Mouse (Mus musculus) erythroblast, embryonic 14.5 days (primary cell): ENCODE measurements around the gene Prss48. TPM values are rescaled to one million over a fixed set of nuclear protein-coding genes. Genes with fewer than 3 reads are reported as not detected.

ENCODE experiments used
- H3K27me3 ChIP-seq: 2 replicates; pipeline ENCODE4 v1.6.1; 2012; ENCODE audit warnings: inconsistent platforms; ENCODE audit not compliant: control insufficient read depth
- H3K36me3 ChIP-seq: 2 replicates; pipeline ENCODE4 v1.6.1; 2012; ENCODE audit warnings: mild to moderate bottlenecking, inconsistent platforms; ENCODE audit not compliant: control insufficient read depth
- H3K4me1 ChIP-seq: 2 replicates; pipeline ENCODE4 v1.6.1; 2012; ENCODE audit warnings: inconsistent platforms; ENCODE audit not compliant: control insufficient read depth
- H3K4me3 ChIP-seq: replicated peaks from 2 replicates; pipeline ENCODE3; 2012; ENCODE audit warnings: moderate library complexity, mild to moderate bottlenecking, inconsistent platforms
- H3K9me3 ChIP-seq: 2 replicates; pipeline ENCODE4 v1.6.1; 2012; ENCODE audit warnings: low read length, inconsistent platforms, mixed read lengths; ENCODE audit not compliant: control insufficient read depth
- GATA1 ChIP-seq: IDR thresholded peaks from 2 replicates; pipeline ENCODE4 v1.6.1; 2012; ENCODE audit warnings: low read length, inconsistent platforms, mixed read lengths
- TAL1 ChIP-seq: IDR thresholded peaks from 3 replicates; pipeline ENCODE4 v1.6.1; 2012; ENCODE audit warnings: low read length, inconsistent platforms, mixed read lengths
- polyA plus RNA-seq: library from polyadenylated mRNA; stranded (reverse); fragments of >175 nt; gene quantifications from 2 replicates; pipeline ENCODE4 v1.2.3, GENCODE M21; 2012

Gene Prss48
- polyA plus RNA-seq, 1 experiment: not detected

DNA sequence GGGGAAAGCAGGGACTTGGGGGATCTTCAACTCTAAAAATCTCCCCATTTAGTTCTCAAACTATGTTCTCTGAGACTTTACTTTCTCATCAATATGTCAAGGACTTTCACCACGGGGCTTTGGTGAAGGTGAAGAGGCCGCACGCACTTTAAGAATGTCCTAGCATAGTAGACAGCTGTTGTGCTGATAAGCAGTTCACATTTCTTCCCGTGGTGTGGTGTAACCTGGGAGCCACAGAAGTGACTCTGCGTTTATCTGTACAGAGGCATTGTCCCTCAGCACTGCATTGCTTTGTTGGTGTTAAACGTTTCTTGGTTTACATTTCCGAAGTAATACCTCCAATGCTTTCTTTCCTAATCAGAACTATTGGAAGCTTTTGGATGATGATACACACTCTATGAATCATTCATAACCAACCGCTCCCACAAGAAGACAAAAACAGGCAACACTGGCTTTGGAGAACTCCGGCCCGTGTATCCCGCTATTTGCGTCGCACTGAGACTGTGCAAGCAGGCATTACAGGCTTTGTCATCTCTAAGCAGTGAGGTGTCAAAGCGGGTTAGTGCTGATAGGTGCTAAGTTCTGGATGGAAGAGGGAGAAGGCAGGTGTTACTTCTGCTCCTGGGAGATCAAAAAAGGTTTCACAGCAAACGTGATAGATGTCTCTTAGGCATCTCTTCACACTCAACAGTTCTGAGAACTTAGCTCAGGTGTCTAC, 26.5 kb upstream of the Prss48 start:
- Histone ChIP-seq H3K4me3 (no peak overlapping the region), H3K36me3 (no peaks in the 10 kb centered on the region), H3K9me3 (no peaks in the 10 kb centered on the region), H3K27me3 (no peaks in the 10 kb centered on the region), H3K4me1 (peaks cover 4% of the 10 kb centered on the region; the same call in 1 of the 2 replicates)
- TF ChIP-seq GATA1: no peak
- TF ChIP-seq TAL1: no peak

GRCm38 (mm10) chr3:86025341-86026137, 23.2 kb upstream of the Prss48 start:
- H3K4me1 ChIP-seq: peaks cover 4% of the 10 kb centered on the region; the same call in 1 of the 2 replicates

GRCm38 (mm10) chr3:86024065-86024795, 21.9 kb upstream of the Prss48 start:
- H3K9me3 ChIP-seq: no peaks in the 10 kb centered on the region
- H3K36me3 ChIP-seq: no peaks in the 10 kb centered on the region
- peaks cover 4% of the 10 kb centered on the region; the same call in 1 of the 2 replicates for H3K4me1 ChIP-seq
- H3K27me3 ChIP-seq: no peaks in the 10 kb centered on the region
- TF ChIP-seq TAL1 (no peak), GATA1 (no peak)
- H3K4me3 ChIP-seq: no peak overlapping the region

More at GRCm38 (mm10) chr3:86025341-86026137, 23.2 kb upstream of the Prss48 start:
- TF ChIP-seq GATA1 (no peak), TAL1 (no peak)
- H3K36me3 ChIP-seq: no peaks in the 10 kb centered on the region
- H3K9me3 ChIP-seq: no peaks in the 10 kb centered on the region
- H3K27me3 ChIP-seq: no peaks in the 10 kb centered on the region
- H3K4me3 ChIP-seq: no peak overlapping the region

- Histone ChIP-seq H3K4me1 (no peaks in the 10 kb centered on the region), H3K4me3 (no peak overlapping the region), H3K36me3 (no peaks in the 10 kb centered on the region), H3K27me3 (no peaks in the 10 kb centered on the region), H3K9me3 (no peaks in the 10 kb centered on the region)
- TF ChIP-seq TAL1: no peak
These were observed 19.4 kb upstream of the Prss48 start for GRCm38 (mm10) chr3:86021651-86022050.

- Histone ChIP-seq H3K4me1 (no peaks in the 10 kb centered on the region), H3K9me3 (no peaks in the 10 kb centered on the region), H3K4me3 (no peak overlapping the region), H3K36me3 (no peaks in the 10 kb centered on the region), H3K27me3 (no peaks in the 10 kb centered on the region)
- TF ChIP-seq GATA1 (no peak), TAL1 (no peak)
These were observed 18.8 kb upstream of the Prss48 start for GRCm38 (mm10) chr3:86020921-86021650.

DNA sequence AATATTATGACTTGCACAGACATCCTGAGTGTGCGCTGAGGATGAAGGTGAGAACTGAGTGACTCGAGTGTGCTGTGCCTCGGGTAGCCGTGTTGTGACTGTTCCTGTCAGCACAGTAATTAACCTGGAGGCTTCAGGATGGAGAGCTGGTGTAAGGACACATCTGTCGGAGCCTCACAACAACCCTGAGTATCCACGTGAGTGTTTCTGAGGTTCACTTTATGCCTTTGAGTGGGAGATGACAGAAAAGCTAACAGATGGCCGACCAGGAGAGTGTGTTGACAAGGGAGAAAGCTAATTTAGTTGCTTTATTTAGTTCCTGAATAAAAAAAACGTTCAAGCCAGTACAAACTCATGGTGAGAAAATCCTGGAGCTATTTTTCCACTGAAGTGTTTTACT, 15.2 kb upstream of the Prss48 start:
- Histone ChIP-seq H3K36me3 (no peaks in the 10 kb centered on the region), H3K27me3 (no peaks in the 10 kb centered on the region), H3K4me1 (no peaks in the 10 kb centered on the region), H3K9me3 (no peaks in the 10 kb centered on the region), H3K4me3 (no peak overlapping the region)
- TF ChIP-seq TAL1: no peak
- no peak for TF ChIP-seq GATA1

GRCm38 (mm10) chr3:86016965-86017364, 14.7 kb upstream of the Prss48 start:
- Histone ChIP-seq H3K36me3 (no peaks in the 10 kb centered on the region), H3K27me3 (no peaks in the 10 kb centered on the region), H3K4me1 (no peaks in the 10 kb centered on the region), H3K4me3 (no peak overlapping the region), H3K9me3 (no peaks in the 10 kb centered on the region)
- TF ChIP-seq GATA1 (no peak), TAL1 (no peak)

GRCm38 (mm10) chr3:86013837-86014236, 11.5 kb upstream of the Prss48 start:
- H3K27me3 ChIP-seq: no peaks in the 10 kb centered on the region
- peaks cover 2% of the 10 kb centered on the region; the same call in 1 of the 2 replicates for H3K4me1 ChIP-seq
- TF ChIP-seq GATA1 (no peak), TAL1 (no peak)
- H3K36me3 ChIP-seq: no peaks in the 10 kb centered on the region
- no peaks in the 10 kb centered on the region for H3K9me3 ChIP-seq
- no peak overlapping the region for H3K4me3 ChIP-seq
